Mouse (Mus musculus) forebrain, embryonic 16.5 days (tissue): ENCODE measurements around the gene Filip1. TPM values are rescaled to one million over a fixed set of nuclear protein-coding genes. Genes with fewer than 3 reads are reported as not detected.

ENCODE experiments used
- ATAC-seq: fragments of 200-750 bp; cut with Nextera tagmentation; 2 replicates; pipeline ENCODE4 v1.8.0; 2017; ENCODE audit warnings: mild to moderate bottlenecking, moderate library complexity
- H3K27ac ChIP-seq: fragments of 300-500 bp; sonication (generic); 2 replicates; pipeline ENCODE4 v1.5.1; 2014; ENCODE audit warnings: low read length, control low read depth
- H3K27me3 ChIP-seq: fragments of 300-500 bp; sonication (generic); replicated peaks from 2 replicates; pipeline ENCODE4 v1.6.1; 2014; ENCODE audit warnings: low read length; ENCODE audit not compliant: control insufficient read depth, insufficient read depth
- H3K36me3 ChIP-seq: fragments of 300-500 bp; sonication (generic); 2 replicates; pipeline ENCODE4 v1.6.1; 2014; ENCODE audit not compliant: control insufficient read depth, insufficient read depth
- H3K4me1 ChIP-seq: fragments of 300-500 bp; sonication (generic); replicated peaks from 2 replicates; pipeline ENCODE4 v1.6.1; 2014; ENCODE audit warnings: low read length; ENCODE audit not compliant: control insufficient read depth, insufficient read depth
- H3K4me2 ChIP-seq: fragments of 300-500 bp; sonication (generic); 2 replicates; pipeline ENCODE4 v1.6.1; 2014; ENCODE audit warnings: mild to moderate bottlenecking, low read length, control low read depth
- H3K4me3 ChIP-seq: fragments of 300-500 bp; sonication (generic); replicated peaks from 2 replicates; pipeline ENCODE4 v1.5.1; 2014; ENCODE audit warnings: mild to moderate bottlenecking, low read length, control low read depth
- H3K9ac ChIP-seq: fragments of 300-500 bp; sonication (generic); replicated peaks from 2 replicates; pipeline ENCODE4 v1.6.1; 2014; ENCODE audit warnings: low read depth, low read length, control low read depth
- H3K9me3 ChIP-seq: fragments of 300-500 bp; sonication (generic); 2 replicates; pipeline ENCODE4 v1.6.1; 2016; ENCODE audit warnings: low read length; ENCODE audit not compliant: control insufficient read depth
- WGBS: fragments of 180-500 bp; shearing (Covaris S2); extraction: QIAGEN DNeasy Blood & Tissue Kit; methylation state at CpG from one replicate; pipeline ENCODE4 v1.1.7; 2014; 5-methylcytosine and 5-hydroxymethylcytosine counted together
- polyA plus RNA-seq: library from polyadenylated mRNA; unstranded; fragments of >200 nt; fragmentation: Nextera tagmentation; extraction: Ambion mirVana; gene quantifications from 2 replicates; pipeline ENCODE4 v1.2.1, GENCODE M21; 2015

Filip1 gene
- polyA plus RNA-seq, 1 experiment from 2014 or later: 3.0 TPM

- no peak for ATAC-seq
- no peak overlapping the region for H3K9ac ChIP-seq
- H3K4me1 ChIP-seq: peaks cover 5% of the 10 kb centered on the region; the same call in 1 of the 2 replicates
- H3K27ac ChIP-seq: no peak overlapping the region
- no peaks in the 10 kb centered on the region for H3K27me3 ChIP-seq
- no peaks in the 10 kb centered on the region for H3K36me3 ChIP-seq
- 88% methylated on average over 8 of the region's 8 CpGs for WGBS
- H3K4me3 ChIP-seq: no peak overlapping the region
- H3K4me2 ChIP-seq: no peak overlapping the region
- H3K9me3 ChIP-seq: no peaks in the 10 kb centered on the region
Measured at GRCm38 (mm10) chr9:79973582-79973981, 39.1 kb downstream of the Filip1 start.

GRCm38 (mm10) chr9:79972705-79973104 lies 39.9 kb downstream of the Filip1 start:
- no peak overlapping the region for H3K9ac ChIP-seq
- H3K4me2 ChIP-seq: no peak overlapping the region
- no peak overlapping the region for H3K27ac ChIP-seq
- peaks cover 3% of the 10 kb centered on the region; the same call in 1 of the 2 replicates for H3K4me1 ChIP-seq
- no peak for ATAC-seq
- H3K27me3 ChIP-seq: no peaks in the 10 kb centered on the region
- whole genome bisulfite sequencing: 89% methylated on average over 6 of the region's 6 CpGs
- H3K9me3 ChIP-seq: no peaks in the 10 kb centered on the region
- no peaks in the 10 kb centered on the region for H3K36me3 ChIP-seq
- H3K4me3 ChIP-seq: no peak overlapping the region

GRCm38 (mm10) chr9:79971619-79972018 lies 41.0 kb downstream of the Filip1 start:
- Histone ChIP-seq H3K36me3 (no peaks in the 10 kb centered on the region), H3K4me1 (no peaks in the 10 kb centered on the region), H3K4me3 (no peak overlapping the region), H3K4me2 (no peak overlapping the region), H3K27ac (no peak overlapping the region), H3K9me3 (no peaks in the 10 kb centered on the region), H3K27me3 (no peaks in the 10 kb centered on the region), H3K9ac (no peak overlapping the region)
- WGBS: 81% methylated on average over 6 of the region's 6 CpGs
- ATAC-seq: no peak

GRCm38 (mm10) chr9:79970659-79971118 lies 42.0 kb downstream of the Filip1 start:
- Histone ChIP-seq H3K27ac (no peak overlapping the region), H3K27me3 (no peaks in the 10 kb centered on the region), H3K36me3 (no peaks in the 10 kb centered on the region), H3K9me3 (no peaks in the 10 kb centered on the region), H3K9ac (no peak overlapping the region), H3K4me1 (no peaks in the 10 kb centered on the region), H3K4me2 (no peak overlapping the region), H3K4me3 (no peak overlapping the region)
- WGBS: 71% methylated on average over 8 of the region's 8 CpGs
- no peak for ATAC-seq

- no peaks in the 10 kb centered on the region for H3K9me3 ChIP-seq
- 83% methylated on average over 4 of the region's 4 CpGs for WGBS
- no peak for ATAC-seq
- no peak overlapping the region for H3K4me3 ChIP-seq
- H3K36me3 ChIP-seq: no peaks in the 10 kb centered on the region
- no peak overlapping the region for H3K4me2 ChIP-seq
- H3K9ac ChIP-seq: no peak overlapping the region
- H3K4me1 ChIP-seq: no peaks in the 10 kb centered on the region
- no peaks in the 10 kb centered on the region for H3K27me3 ChIP-seq
- H3K27ac ChIP-seq: no peak overlapping the region
Measured at GRCm38 (mm10) chr9:79969544-79969943, 43.1 kb downstream of the Filip1 start.

GRCm38 (mm10) chr9:79966711-79967487 lies 45.8 kb downstream of the Filip1 start:
- Histone ChIP-seq H3K27me3 (no peaks in the 10 kb centered on the region), H3K9ac (no peak overlapping the region), H3K9me3 (no peaks in the 10 kb centered on the region), H3K4me3 (no peak overlapping the region), H3K4me1 (no peaks in the 10 kb centered on the region), H3K27ac (no peak overlapping the region), H3K36me3 (no peaks in the 10 kb centered on the region), H3K4me2 (no peak overlapping the region)
- no peak for ATAC-seq
- 73% methylated on average over 12 of the region's 12 CpGs for WGBS

- 89% methylated on average over 14 of the region's 14 CpGs for WGBS
Measured at GRCm38 (mm10) chr9:79965600-79966392, 46.9 kb downstream of the Filip1 start.

GRCm38 (mm10) chr9:79965003-79965402 lies 47.6 kb downstream of the Filip1 start:
- WGBS: 81% methylated on average over 5 of the region's 5 CpGs
- no peak for ATAC-seq

More at GRCm38 (mm10) chr9:79965600-79966392, 46.9 kb downstream of the Filip1 start:
- H3K36me3 ChIP-seq: no peaks in the 10 kb centered on the region
- H3K9ac ChIP-seq: no peak overlapping the region
- no peak overlapping the region for H3K4me3 ChIP-seq
- H3K27me3 ChIP-seq: no peaks in the 10 kb centered on the region
- no peak overlapping the region for H3K4me2 ChIP-seq
- H3K4me1 ChIP-seq: no peaks in the 10 kb centered on the region
- ATAC-seq: no peak
- no peak overlapping the region for H3K27ac ChIP-seq
- H3K9me3 ChIP-seq: no peaks in the 10 kb centered on the region

GRCm38 (mm10) chr9:79961630-79962285 lies 50.9 kb downstream of the Filip1 start:
- H3K9me3 ChIP-seq: no peaks in the 10 kb centered on the region
- H3K36me3 ChIP-seq: no peaks in the 10 kb centered on the region
- H3K4me2 ChIP-seq: peak overlapping the region; percentile 35
- H3K4me1 ChIP-seq: no peaks in the 10 kb centered on the region
- 50% methylated on average over 16 of the region's 16 CpGs for WGBS
- H3K9ac ChIP-seq: 0 out of 2 replicates have a peak overlapping the region, but pooled peaks have one; percentile 23
- no peak overlapping the region for H3K27ac ChIP-seq
- H3K27me3 ChIP-seq: no peaks in the 10 kb centered on the region
- peak; percentile 96 for ATAC-seq
- peak overlapping the region; percentile 30 for H3K4me3 ChIP-seq

More at GRCm38 (mm10) chr9:79965003-79965402, 47.6 kb downstream of the Filip1 start:
- no peaks in the 10 kb centered on the region for H3K36me3 ChIP-seq
- no peaks in the 10 kb centered on the region for H3K9me3 ChIP-seq
- H3K9ac ChIP-seq: no peak overlapping the region
- H3K27me3 ChIP-seq: no peaks in the 10 kb centered on the region
- no peaks in the 10 kb centered on the region for H3K4me1 ChIP-seq
- H3K4me3 ChIP-seq: no peak overlapping the region
- H3K27ac ChIP-seq: no peak overlapping the region
- no peak overlapping the region for H3K4me2 ChIP-seq
